Mouse (Mus musculus): ENCODE data around the gene Fam214a. TPM values are rescaled to one million over a fixed set of nuclear protein-coding genes. Genes with fewer than 3 reads are reported as not detected.

The Fam214a gene
- total RNA-seq, 2 experiments from 2014 or later = 35.3 to 37.5 TPM

DNA sequence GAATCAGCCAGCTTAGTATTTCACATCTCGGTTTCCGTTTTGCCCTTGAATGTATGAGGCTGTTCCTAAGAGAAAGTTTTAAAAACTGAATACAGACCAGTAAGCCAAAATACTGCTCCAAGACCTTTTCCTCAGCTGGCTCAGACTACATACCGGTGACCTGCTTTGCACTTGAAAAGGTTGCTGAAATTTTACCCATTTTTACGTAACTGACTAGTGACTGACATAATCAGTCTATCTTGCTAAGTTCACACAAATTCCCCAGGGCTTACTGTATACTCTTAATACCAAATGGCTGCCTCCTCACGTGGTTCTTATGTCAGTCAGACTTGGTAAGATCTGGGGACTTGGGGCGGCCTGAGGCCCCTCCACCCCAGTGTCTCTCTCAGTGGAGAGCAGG is 66.5 kb downstream of the Fam214a start:
- intact Hi-C loops (cut with DNase I) = loop anchor here (5.0 kb wide), 1 partner anchor 112 kb away; no protein-coding TSS in a partner anchor
- TF ChIP-seq CTCF (IDR thresholded peaks at IDR 0.05) = no peak
- no peak overlapping the region for H3K27ac ChIP-seq
- no peak overlapping the region for H3K4me3 ChIP-seq
- DNase-seq (ENCODE audit: extremely low spot score in 1 of 2, low spot score in 2 of 2) = no peak

- DNase-seq (ENCODE audit: extremely low spot score in 1 of 2, low spot score in 2 of 2) = no peak
- no peak overlapping the region for H3K4me3 ChIP-seq
- intact Hi-C loops (cut with DNase I) = loop anchor here (5.0 kb wide), 1 partner anchor 112 kb away; no protein-coding TSS in a partner anchor
- no peak for TF ChIP-seq CTCF (IDR thresholded peaks at IDR 0.05)
- no peak overlapping the region for H3K27ac ChIP-seq
Measured at GRCm38 (mm10) chr9:75019592-75019991, 66.9 kb downstream of the Fam214a start.

DNA sequence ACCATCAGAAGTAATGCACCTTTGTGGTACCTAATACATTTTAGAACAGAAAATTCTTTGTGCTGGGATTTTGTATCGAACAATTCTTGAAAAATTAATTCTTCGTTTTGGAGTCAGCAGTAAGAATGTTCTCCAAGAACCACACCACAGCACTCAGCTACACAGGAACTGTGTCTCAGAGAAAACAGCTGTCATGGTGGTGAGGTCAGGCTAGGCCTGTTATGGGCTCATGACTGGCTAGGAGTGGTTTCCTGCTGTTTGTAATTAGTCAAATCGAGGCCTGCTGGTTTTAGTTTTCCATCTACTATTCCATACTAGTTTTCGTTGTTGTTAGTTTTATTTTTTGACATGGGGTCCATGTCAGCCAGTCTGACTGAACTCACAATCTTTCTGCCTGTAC is 67.9 kb downstream of the Fam214a start:
- DNase-seq (ENCODE audit: extremely low spot score in 1 of 2, low spot score in 2 of 2) = no peak
- no peak for TF ChIP-seq CTCF (IDR thresholded peaks at IDR 0.05)
- Histone ChIP-seq H3K27ac (no peak overlapping the region), H3K4me3 (no peak overlapping the region)
- intact Hi-C loops (cut with DNase I) = no loop called here

GRCm38 (mm10) chr9:75022546-75022945 is 69.9 kb downstream of the Fam214a start:
- intact Hi-C loops (cut with DNase I) = no loop called here

DNA sequence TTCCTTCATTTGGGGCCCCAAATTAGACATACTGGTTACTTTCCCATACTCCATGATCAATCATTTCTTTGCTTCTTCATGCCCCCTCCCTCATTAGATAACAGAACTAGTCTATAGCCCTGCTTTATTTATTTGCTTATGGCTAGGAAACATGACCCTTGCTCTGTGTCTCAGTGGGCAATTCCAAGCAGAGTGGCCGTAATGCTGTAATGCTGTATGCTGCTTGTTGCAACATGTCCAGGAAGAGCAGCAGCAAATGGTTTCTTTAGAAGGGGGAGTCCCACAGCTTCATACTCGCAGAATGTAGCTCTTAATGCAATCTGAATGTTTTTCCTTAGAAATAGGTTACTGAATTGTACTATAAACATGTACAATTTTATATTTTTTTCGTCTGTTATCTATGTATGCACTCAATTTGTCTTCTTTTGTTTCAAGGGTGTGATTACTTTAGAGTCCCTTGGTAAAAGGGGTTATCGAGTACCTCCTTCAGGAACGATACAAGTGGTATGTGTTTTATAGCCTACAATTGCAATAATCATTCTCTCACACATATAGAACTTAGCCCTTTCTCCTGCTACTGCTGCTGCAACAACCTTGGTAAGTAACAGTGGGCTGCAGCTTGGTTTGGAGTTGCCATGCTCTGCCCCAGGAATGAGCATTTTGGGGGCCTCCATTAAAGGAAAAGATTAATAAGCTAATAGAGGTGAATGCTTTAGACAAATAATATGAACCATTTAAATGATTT is 70.6 kb downstream of the Fam214a start:
- no peak for DNase-seq (ENCODE audit: extremely low spot score in 1 of 2, low spot score in 2 of 2)
- intact Hi-C loops (cut with DNase I) = no loop called here
- no peak overlapping the region for H3K27ac ChIP-seq
- no peak for TF ChIP-seq CTCF (IDR thresholded peaks at IDR 0.05)
- no peak overlapping the region for H3K4me3 ChIP-seq

More at GRCm38 (mm10) chr9:75022546-75022945, 69.9 kb downstream of the Fam214a start:
- Histone ChIP-seq H3K27ac (no peak overlapping the region), H3K4me3 (no peak overlapping the region)
- no peak for DNase-seq (ENCODE audit: extremely low spot score in 1 of 2, low spot score in 2 of 2)
- no peak for TF ChIP-seq CTCF (IDR thresholded peaks at IDR 0.05)

- TF ChIP-seq CTCF (IDR thresholded peaks at IDR 0.05) = no peak
- intact Hi-C loops (cut with DNase I) = no loop called here
- Histone ChIP-seq H3K4me3 (no peak overlapping the region), H3K27ac (no peak overlapping the region)
- no peak for DNase-seq (ENCODE audit: extremely low spot score in 1 of 2, low spot score in 2 of 2)
Measured at GRCm38 (mm10) chr9:75024089-75024488, 71.4 kb downstream of the Fam214a start.

- no peak for DNase-seq (ENCODE audit: extremely low spot score in 1 of 2, low spot score in 2 of 2)
- intact Hi-C loops (cut with DNase I) = no loop called here
- no peak overlapping the region for H3K27ac ChIP-seq
- peak; percentile 40 for TF ChIP-seq CTCF (IDR thresholded peaks at IDR 0.05)
- H3K4me3 ChIP-seq = no peak overlapping the region
Measured at GRCm38 (mm10) chr9:75025689-75026088, 73.0 kb downstream of the Fam214a start.

- DNase-seq (ENCODE audit: extremely low spot score in 1 of 2, low spot score in 2 of 2) = no peak
- intact Hi-C loops (cut with DNase I) = loop anchor here (5.0 to 10.0 kb wide), 2 partner anchors 125 to 412 kb away; partner anchors contain the start of gene Leo1
- H3K4me3 ChIP-seq = no peak overlapping the region
- no peak overlapping the region for H3K27ac ChIP-seq
- no peak for TF ChIP-seq CTCF (IDR thresholded peaks at IDR 0.05)
Measured at GRCm38 (mm10) chr9:75032408-75032807, 79.7 kb downstream of the Fam214a start.

DNA sequence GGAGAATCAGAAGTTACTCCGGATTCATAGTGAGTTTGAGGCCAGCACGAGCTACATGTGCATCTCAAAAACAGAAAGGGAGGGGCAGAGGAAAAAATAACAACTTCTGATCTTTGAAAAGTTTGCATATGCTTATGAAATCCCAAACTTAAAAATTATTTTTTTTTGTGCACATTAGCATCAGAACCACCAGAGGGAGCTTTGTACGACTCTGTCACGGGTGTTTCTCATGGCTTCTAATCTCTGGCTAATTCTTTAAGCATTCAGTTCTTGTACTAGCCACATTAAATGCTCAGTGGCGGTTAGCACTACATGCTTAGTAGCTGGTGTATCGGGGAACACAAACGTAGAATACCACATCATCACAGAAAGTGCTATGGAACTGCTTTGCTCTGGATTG is 80.5 kb downstream of the Fam214a start:
- no peak for DNase-seq (ENCODE audit: extremely low spot score in 1 of 2, low spot score in 2 of 2)
- no peak overlapping the region for H3K27ac ChIP-seq
- intact Hi-C loops (cut with DNase I) = loop anchor here (5.0 to 10.0 kb wide), 2 partner anchors 126 to 412 kb away; partner anchors contain the start of gene Leo1
- H3K4me3 ChIP-seq = no peak overlapping the region
- TF ChIP-seq CTCF (IDR thresholded peaks at IDR 0.05) = peak; percentile 66

DNA sequence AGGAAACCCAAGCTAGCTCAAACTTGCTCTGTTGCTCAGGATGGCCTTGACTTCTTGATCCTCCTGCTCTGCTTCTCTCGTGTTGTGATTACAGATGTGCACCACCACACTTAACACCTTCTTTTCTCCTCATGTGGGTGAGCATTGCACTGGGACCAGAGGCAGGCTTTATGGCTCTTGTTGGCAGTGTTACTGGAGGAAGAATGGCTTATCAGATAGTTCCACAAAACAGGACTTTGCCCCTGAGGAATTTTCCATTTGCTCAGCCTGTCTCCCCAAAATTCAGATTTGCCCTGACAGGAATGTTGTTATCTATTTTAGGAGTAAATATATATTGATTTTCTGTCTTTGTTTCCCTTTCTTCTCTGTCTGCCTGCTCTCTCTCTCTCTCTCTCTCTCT is 82.0 kb downstream of the Fam214a start:
- intact Hi-C loops (cut with DNase I) = loop anchor here (5.0 to 10.0 kb wide), 3 partner anchors 82 to 410 kb away; partner anchors contain the start of genes Fam214a and Leo1
- no peak for DNase-seq (ENCODE audit: extremely low spot score in 1 of 2, low spot score in 2 of 2)
- no peak for TF ChIP-seq CTCF (IDR thresholded peaks at IDR 0.05)
- Histone ChIP-seq H3K27ac (no peak overlapping the region), H3K4me3 (no peak overlapping the region)

GRCm38 (mm10) chr9:75035944-75036343 is 83.3 kb downstream of the Fam214a start:
- TF ChIP-seq CTCF (IDR thresholded peaks at IDR 0.05) = no peak
- Histone ChIP-seq H3K4me3 (no peak overlapping the region), H3K27ac (no peak overlapping the region)
- intact Hi-C loops (cut with DNase I) = loop anchor here (5.0 to 10.0 kb wide), 2 partner anchors 84 to 409 kb away; partner anchors contain the start of genes Fam214a and Leo1
- DNase-seq (ENCODE audit: extremely low spot score in 1 of 2, low spot score in 2 of 2) = no peak

All from left cerebral cortex, adult 2 months (tissue).